Mouse (Mus musculus): ENCODE measurements at regions not wholly inside any gene's neighbourhood (a gene's known extent, or its start where the extent isn't known, plus 50 kb on each side); places are given as distances from the start of the nearest gene placed in this dataset.

DNA sequence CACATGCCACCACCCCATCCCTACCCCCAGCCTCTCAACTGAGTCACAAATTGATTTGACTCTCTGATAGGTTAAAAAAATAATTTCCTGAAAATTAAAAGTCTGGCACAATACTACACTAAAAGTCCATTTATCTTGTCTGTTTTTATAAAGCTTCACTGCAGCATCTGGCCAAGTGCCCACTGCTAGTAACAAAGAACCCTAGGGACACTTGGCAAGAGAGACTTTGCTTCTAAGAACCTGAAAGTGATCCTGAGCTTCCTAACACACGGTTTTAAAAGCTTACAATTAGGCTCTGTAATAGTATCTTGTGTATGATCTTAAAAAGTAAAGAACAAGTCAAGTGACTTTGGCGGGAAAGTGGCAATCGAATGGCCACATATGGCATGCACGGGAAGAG lies 288.3 kb downstream of the Epha4 start:
- DNase-seq: peak; percentile 30

DNA sequence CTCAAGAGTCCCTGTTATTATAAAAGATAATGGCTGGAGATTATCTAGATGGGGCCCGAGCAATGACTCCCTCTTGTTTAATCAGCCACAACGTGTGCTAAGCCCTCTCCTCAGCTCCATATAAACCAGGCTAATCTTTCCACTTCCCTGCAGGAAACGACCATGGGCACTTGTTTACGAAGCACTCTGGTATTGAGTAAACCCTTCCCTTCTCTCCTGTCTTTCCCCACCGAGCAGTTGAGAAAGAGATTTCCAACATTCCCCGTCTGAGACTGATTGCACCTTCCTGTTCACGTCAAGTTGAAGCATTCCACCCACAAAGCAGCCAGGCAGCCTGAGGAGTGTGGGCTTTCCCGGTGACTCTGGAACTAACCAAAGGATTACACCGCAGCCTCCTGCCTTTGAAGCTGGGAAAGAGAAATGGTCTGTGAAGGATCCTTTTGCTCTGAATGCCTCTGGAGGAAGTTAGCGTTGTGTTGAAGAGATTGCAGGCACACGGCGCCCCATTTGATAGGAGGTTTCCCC lies 287.8 kb downstream of the Epha4 start:
- DNase-seq: no peak

DNA sequence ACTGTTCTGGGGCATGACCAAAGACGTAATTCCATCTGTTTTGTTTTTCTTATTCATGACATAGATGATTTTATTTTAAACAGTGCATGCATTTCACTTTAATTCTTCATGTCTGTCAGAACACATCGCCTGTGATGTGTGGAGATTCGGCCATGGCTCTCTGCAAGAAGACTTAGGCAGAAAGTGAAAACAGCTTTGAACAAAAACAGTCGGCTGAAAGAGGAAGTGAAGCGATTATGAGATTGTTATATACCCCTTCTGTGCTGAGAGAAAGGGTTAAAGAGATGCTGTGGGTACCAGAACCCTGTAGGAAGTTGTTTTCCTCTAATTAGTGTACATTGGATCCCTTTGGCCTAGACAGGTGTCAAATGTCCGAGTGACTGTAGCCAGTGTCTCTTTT lies 287.1 kb downstream of the Epha4 start:
- DNase-seq: no peak

DNA sequence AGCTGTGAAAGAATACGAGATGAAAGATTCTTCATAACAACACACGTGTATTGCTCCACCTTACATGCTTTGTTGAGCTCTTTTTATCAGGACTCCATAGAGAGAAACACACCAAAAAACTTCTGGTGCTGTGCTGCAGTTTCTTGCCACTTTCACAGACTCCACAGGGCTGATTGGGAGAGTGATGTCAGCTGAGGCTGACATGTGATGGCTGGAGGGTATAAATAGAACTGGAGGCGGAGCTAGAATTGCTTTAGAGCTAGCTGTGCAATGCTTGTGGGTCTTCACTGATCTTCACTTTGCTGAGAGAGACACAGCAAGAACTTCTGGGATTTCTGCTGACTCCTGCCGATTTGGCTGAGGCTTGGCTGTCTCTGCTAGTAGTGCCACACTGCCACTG lies 285.3 kb downstream of the Epha4 start:
- DNase-seq: no peak

DNA sequence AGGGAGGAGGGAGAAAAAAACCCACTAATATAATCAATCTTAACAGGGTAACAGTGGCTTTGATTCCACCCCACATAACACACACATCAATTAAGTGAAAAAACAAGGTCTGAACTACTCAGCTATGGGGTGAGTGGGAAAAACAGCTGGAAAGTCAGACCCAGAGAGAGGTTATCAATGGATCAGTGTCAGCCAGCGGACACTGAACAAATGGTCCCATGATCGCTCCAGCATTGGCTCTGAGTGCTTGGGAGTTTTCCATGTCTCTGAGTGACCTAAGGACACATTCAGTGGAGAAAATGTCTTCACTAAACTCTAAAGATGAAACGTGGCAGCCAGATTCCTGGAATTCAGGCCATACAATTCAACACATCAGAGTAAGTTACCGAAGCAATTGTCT lies 281.9 kb downstream of the Epha4 start:
- DNase-seq: peak; percentile 17

DNA sequence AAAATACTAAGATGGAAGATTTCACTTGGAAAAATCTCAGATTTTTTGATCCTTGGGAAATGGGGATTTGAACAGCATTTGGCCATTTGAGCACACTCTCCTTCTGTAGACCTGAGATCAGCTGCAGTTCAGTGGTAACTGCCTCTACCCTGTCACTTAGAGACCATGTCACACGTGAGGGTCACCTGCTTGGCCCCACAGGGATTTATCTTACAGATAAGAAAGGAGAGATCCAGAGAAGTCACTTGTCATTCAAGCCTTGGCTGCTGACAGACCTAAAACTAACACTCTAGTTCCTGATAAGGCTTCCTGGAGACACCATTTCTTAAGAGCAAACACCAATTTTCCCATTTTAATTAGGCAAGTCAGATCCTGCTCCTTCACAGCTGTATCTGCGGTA lies 270.2 kb downstream of the Epha4 start:
- no peak for DNase-seq

DNA sequence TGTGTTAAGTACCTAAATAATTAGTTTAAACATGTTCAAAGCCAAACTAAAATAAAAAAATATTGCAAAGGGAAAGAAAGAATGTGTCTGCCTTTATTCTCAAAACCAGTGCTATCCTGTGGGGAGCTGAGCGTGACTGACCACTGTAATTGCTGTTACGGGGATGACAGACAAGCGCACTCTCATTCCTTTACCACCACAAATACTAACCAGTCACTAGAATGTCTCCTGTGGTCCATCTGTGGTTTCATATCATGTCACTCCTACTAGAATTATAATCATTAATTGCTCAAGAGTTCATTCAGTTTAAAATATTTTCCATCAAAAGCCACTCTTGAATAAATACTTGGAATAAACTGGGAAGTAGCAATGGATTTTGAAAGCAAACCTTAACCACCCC lies 268.8 kb downstream of the Epha4 start:
- DNase-seq: no peak

DNA sequence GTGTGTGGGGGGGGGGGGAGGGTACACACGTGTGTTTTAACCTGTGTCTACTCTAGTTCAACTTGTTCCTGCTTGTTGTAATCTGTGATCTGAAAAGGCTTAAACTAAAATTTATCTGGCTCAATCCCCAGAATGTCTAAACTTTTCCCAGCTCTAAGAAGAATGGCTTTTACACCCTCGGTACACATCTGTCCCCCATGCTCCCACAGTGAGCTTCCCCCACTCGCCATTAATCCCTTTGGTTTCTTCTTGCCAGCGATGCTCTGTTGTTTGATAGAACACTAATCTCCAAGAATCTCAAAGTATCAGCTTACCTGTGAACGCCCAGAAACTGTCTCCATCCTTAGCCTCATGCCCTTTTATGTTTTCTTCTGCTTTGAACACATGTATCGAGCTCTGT lies 260.6 kb downstream of the Epha4 start:
- no peak for DNase-seq

DNA sequence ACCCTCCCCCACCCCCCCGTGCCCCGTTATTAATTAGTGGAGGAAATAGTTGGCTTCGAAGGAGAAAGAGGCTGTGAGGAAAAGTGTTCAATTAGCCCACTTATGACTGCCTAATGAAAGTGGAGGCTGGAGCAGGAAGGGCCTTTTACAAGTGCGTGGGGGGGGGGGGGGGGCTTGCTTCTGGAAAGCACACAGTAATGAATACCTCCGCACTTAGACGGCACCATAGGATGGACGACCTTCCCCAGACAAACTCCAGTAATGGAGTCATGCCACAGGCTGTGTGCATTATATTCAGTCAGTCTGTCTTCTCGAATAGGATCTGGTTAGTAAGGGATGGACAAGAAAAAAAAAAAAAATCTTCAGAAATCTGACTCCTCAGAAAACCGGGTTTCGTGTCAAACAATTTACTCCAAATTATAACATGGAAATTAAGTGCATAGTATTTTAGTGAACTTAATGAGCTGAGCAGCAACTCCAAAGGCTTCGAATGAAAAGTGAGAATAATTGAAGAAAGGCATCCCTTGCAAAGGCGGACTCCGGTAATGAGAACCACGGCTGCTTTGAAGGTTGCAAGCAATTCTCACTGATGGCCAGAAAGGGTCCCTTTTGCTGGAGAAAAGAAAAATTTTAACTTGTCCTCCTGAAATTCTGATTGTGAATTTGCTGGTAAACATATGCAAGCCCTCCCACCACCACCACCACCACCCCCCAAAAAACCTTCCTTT lies 258.6 kb downstream of the Epha4 start:
- no peak for DNase-seq

DNA sequence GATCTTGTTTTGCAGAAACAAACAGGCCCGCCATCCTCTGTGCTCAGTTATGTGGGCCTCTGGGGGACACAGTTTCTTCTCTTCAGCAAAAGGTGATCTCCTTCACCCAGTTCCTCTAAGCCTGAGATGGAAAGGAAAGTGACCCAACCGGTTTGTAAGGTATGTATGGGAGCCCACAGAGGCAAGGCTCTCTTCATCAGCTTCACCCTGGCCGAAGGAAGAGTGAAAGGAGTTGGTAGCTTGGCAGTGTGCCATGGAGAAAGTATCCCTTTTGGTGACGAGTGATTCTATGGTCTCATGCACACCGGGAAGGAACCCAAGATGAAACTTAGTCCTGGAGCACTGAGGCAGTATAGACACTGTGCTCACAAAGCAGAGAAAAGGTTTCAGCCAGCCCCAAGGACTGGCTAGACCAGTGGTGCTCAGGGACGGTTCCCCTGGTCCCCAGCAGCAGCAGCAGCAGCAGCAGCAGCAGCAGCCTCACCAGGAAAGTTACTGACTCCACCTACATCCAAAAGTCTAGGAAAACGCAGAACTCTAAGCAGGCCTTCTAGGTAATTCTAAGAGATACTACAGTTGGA lies 256.1 kb downstream of the Epha4 start:
- no peak for DNase-seq

DNA sequence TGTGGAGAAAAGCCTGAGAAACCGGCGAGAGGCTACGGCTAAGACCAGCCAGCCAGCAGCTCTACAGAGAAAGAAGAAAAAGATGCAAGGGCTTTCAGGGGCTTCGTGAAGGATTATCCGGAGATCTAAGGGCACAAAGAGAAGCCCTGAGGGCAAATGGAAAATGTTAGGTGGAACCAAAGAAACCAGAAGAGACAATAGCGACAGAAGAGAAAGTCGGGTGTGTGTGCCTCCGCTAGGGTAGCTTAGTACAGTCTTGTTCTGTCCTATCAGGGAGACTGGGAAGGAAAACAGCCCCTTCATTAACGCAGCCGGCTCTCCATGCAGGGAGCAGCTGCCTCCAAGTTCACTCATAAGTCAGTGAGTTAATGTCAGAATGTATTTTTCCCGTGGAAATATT lies 255.1 kb downstream of the Epha4 start:
- DNase-seq: no peak

DNA sequence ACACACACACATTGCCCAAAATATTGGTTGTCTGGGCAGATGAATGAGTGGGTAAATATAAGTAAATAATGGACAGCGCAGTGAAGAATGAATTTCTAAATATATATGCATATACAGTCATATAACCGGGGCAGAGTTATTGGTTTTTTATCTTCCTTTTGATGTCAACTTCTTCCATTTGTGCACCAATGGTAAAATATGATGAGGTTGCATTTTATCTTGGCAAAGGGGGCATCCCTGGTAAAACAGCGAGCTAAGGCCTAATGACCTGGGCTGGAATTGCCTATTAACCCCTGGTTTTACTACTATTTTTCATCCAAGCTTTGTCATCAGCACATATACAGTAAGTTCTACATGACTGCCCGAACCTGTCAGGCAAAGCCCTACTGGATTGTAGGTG lies 253.2 kb downstream of the Epha4 start:
- DNase-seq: no peak

DNA sequence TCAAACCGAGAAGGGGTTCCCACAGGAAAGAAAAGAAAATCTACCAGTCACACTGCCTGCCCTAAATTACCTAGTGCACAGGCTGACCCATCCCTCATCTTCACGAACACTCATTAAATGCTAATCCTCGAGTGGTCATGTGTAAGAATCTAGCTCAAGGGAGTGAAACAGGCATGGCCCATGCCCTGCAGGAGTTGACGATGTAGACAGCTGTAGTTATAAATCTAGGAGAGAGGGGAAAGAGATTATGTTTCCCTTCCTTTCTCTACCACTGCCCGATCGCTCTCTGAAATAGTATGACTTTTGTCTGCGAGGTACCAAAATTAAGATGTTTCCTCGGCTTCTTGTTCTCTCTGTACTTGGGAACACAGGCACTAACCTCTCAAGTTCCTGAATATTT lies 249.2 kb downstream of the Epha4 start:
- DNase-seq: no peak

DNA sequence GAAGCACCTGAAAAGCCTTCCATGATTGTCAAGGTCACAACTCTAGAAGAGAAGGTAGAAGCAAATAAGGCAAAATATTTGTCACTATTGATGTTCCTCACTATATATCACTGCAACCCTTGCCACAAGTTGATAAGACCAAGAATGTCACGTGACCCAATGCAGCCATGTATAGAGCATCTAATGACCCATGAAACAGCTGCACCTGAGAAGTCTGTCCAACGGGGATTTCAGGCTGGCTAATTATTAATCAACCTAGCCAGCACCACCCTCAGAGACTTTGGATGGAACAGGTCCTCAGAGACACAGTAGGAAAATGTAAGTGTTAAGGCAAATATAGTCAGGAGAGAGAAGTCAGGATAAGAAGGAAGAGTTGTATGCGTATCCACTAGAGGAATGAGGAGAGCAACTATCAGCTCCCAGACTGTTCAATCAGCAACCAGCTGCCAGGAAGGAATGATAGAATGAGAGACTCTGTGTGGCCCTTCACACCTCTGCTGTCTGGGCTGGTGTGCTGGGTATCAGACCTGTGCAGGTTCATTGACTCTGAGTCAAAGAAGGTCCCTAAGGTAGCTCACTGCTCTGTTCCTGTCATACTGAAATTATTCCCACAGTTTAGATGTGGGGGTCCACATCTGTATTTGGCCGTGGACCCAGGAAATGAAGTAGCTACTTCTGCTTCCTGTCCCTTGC lies 247.4 kb downstream of the Epha4 start:
- peak; percentile 27 for DNase-seq

DNA sequence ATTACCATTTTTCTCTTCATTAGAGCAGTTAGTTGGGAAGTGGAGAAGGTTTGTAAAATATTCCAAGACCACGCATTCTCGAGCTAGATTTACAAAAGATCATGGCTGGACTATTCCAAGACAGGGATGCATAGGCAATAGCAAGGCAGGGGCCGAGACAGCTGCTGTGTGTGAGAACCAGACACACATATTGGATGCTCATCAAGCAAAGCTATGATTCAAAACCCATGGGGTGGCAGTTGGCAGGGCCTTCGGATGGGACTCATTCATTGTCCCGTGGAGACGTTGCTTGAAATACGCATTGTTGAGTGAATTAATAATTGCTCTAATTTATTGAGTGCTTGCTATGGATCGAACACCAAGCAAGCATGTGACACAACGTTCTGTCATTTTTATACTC lies 239.6 kb downstream of the Epha4 start:
- DNase-seq: no peak

DNA sequence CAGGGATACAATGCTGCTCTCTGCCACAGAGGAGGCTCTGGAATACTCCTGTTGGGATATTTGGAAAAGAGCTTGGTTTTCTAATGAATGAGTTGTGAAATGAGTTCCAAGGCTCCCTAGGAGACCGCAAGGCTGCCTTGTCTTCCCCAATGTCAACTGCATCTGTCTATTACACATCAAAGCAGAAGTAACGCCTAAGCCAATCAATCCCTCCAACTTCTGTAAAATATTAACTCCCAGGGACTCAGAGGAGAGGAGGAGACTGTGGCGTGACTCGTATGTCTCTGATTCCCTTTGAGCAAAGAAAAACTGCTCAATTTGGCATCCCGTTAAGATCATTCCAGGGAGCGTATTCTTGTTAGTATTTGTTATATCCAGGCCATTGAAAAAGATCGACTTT lies 235.3 kb downstream of the Epha4 start:
- DNase-seq: peak; percentile 8

DNA sequence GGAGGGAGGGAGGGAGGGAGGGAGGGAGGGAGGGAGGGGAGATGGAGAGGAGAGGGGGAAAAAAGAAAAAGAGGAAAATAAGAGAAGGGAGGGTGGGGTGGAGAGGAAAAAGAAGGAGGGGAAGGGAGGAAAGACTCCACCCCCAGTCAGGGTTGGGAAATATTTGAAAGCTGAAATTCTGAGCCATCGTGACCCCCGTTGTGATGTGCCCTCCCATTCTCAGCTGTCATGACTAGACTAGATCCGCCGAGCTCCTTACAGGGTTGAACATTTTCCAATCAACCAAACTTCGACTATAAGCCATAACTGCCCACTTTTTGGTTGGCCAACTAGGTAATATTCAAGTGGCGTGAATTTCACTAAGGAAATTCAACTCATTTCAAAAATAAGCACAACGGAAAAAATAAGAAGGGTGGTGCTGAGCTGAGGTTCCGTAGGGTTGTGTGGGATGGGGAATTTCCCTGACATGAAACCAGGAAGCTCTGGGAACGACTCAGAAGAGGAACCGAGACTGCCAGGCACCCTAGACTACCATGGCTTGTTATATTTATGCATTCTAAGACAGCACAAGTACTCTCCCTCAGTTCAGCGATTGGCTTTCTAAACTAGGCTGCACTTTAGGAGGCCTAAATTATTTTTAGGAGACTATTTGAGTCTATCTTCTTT lies 234.4 kb downstream of the Epha4 start:
- no peak for DNase-seq

DNA sequence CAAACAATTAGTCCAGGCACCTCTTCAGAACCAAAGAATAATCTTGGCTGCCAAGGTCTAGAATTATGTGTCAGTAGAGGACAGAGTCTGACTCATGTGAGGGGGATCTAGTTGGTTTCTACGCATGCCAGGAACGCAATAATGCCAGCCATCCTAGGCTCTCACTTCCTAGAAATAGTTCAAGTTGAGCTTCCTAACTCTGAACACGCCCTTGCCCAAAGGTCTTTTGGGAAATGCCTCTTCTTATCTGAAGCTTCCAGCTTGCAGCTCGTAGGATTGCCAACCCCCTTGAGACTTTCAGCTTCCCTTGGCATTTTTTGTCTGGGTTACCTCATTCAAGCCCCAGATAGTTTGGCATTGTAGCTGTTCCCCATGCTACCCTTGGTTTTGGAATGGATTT lies 233.1 kb downstream of the Epha4 start:
- DNase-seq: no peak

DNA sequence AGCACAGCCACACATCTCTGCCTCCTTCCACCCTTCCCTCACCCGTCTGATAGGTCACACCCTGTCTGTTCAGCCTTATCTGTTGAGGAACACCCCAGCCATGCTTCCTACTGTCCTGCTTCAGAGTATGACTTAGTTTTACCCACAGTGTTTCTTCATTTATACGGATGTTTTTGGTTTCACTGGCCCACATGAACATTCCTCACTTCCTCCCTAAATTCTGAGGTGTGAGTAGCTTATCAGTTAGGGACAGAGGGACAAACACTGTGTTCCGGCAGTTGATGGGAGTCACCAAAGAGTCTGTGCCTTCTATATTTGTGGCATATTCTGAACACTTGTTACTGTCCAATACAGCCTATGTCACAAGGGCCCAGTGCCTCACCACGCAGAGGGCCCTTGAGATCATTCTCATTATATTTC lies 216.2 kb downstream of the Epha4 start:
- no peak for DNase-seq

DNA sequence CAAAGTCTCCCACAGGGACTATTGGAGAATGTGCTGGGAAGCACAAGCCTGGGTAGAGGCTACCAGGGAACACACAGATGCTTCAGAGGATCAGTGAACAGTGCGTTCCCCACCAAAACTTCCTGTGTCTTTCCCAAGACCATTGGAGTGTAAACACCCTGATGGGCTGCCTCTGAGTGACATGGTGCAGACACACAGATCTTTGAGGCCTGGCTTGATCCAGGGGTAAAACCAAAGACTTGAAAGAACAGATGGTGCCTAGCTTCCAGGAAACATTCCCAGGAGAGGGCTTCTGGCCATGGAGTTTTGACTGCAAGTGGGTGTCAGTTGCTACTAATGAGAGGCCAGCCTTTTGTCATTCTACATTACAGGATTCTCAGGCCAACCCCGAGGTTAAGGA lies 214.1 kb downstream of the Epha4 start:
- DNase-seq: no peak

DNA sequence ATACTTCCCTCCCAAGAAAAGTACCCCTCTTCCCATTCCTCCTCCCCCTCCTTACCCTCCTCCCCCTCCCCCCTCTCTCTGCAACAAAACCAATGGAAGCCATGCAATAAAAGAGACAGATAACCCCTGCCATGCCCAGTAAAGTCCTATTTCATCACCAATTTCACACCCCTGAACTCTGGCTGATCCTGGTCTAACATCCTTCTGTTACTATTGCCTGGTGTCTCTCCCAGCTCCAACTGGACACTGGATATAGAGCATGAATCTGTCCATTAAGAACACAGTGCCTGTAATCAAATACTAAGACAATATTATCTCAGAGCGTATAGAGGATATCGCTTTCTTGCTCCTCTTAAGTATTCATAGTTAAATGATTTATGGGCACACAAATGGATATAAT lies 210.1 kb downstream of the Epha4 start:
- no peak for DNase-seq

DNA sequence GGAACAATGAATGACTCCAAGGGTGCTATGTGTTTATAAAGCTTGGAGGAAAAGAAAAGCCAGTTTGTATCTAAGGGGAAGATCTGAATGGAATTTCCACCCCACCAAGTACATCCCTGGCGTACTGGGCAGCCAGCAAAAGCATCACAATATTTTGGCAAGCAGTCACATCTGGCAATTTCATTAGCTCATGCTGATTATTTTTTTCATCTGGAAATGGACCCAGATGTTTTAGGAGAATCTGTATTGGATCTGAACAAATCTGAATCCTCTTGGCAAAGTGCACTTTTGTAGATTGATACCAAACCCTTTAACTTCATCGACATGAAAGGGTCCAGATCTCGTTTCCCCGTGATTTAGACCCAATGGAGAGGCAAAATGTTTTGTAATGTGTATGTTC lies 207.1 kb downstream of the Epha4 start:
- no peak for DNase-seq

DNA sequence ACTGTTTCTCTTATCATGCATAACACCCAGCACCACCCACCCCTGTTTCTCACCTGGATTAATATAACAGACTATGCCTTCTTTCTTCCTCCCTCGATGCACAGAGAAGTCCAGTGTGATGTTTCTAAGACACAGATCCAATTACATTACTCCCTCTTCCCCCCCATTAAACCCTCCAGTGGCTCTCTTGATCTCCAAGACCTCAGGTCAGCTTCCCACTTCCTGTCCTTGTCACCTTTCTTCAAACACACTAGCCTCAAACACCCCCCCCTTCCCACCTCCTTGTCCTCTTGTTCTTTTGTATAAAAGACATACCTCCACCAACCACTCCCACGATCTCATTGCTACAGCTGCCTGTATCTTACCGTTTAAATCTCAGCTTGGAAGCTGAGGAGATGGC lies 201.8 kb downstream of the Epha4 start:
- no peak for DNase-seq

DNA sequence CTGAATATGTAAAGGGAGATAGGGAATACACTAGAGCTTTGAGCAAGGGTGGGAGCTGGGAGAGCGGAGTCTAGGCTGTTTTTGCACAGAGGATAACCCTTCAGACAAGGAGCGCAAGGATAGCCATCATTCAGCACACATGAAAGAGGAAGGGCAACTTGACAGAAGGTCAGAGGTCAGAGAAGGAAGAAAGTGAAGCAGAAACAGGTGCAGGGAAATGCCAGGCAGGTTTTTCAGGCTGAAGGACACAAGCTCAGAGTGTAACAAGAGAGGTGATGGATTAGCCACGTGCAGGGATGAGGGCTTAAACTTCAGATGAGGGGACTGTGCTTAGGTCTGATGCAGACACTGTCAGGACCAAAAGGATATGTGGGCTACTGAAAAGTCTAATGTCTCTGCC lies 199.5 kb downstream of the Epha4 start:
- DNase-seq: no peak

All from kidney, adult 11 months (tissue).